Mouse (Mus musculus) intestine, embryonic 16.5 days (tissue): Measurements from ENCODE around the gene Nup62. TPM values are rescaled to one million over a fixed set of nuclear protein-coding genes. Genes with fewer than 3 reads are reported as not detected.
"Not testable (repeated sequence)": the region's sequence is repeated elsewhere in the genome, so short reads cannot be mapped to it uniquely, and the experiment has no call there.

ENCODE experiments used
- ATAC-seq: fragments of 200-750 bp; cut with Nextera tagmentation; 2 replicates; pipeline ENCODE4 v1.8.0; 2017; ENCODE audit warnings: moderate TSS enrichment, moderate library complexity
- H3K27ac ChIP-seq: fragments of 300-500 bp; sonication (generic); 2 replicates; pipeline ENCODE4 v1.5.1; 2014; ENCODE audit warnings: mild to moderate bottlenecking, low read length
- H3K27me3 ChIP-seq: fragments of 300-500 bp; sonication (generic); replicated peaks from 2 replicates; pipeline ENCODE4 v1.6.1; 2014; ENCODE audit warnings: low read length, control low read depth, mixed read lengths; ENCODE audit not compliant: control insufficient read depth, insufficient read depth
- H3K36me3 ChIP-seq: fragments of 300-500 bp; sonication (generic); 2 replicates; pipeline ENCODE4 v1.6.1; 2014; ENCODE audit warnings: low read length, control low read depth; ENCODE audit not compliant: control insufficient read depth, insufficient read depth
- H3K4me1 ChIP-seq: fragments of 300-500 bp; sonication (generic); 2 replicates; pipeline ENCODE4 v1.6.1; 2014; ENCODE audit warnings: low read length, control low read depth, mixed read lengths; ENCODE audit not compliant: control insufficient read depth, insufficient read depth
- H3K4me2 ChIP-seq: fragments of 300-500 bp; sonication (generic); 2 replicates; pipeline ENCODE4 v1.6.1; 2014; ENCODE audit warnings: low read depth, low read length, control low read depth
- H3K4me3 ChIP-seq: fragments of 300-500 bp; sonication (generic); 2 replicates; pipeline ENCODE4 v1.5.1; 2014; ENCODE audit warnings: mild to moderate bottlenecking, low read length
- H3K9ac ChIP-seq: fragments of 300-500 bp; sonication (generic); 2 replicates; pipeline ENCODE4 v1.6.1; 2014; ENCODE audit warnings: low read depth, low read length
- H3K9me3 ChIP-seq: fragments of 300-500 bp; sonication (generic); 2 replicates; pipeline ENCODE4 v1.6.1; 2016; ENCODE audit warnings: low read length, control low read depth; ENCODE audit not compliant: control insufficient read depth
- WGBS: fragments of 180-500 bp; shearing (Covaris S2); extraction: QIAGEN DNeasy Blood & Tissue Kit; methylation state at CpG from one replicate; pipeline ENCODE4 v1.1.7; 2014; 5-methylcytosine and 5-hydroxymethylcytosine counted together
- microRNA counts: library from miRNA; unstranded; fragments of <30 nt; microRNA quantifications from one replicate; lab custom pipeline; 2016
- microRNA-seq: library from miRNA; unstranded; fragments of <30 nt; microRNA quantifications from one replicate; pipeline ENCODE4, GENCODE M21; 2016
- polyA plus RNA-seq: library from polyadenylated mRNA; unstranded; fragments of >200 nt; fragmentation: Nextera tagmentation; extraction: Ambion mirVana; gene quantifications from 2 replicates; pipeline ENCODE4 v1.2.1, GENCODE M21; 2015

Gene Nup62
- polyA plus RNA-seq, 1 experiment from 2014 or later, result 87.8 TPM

DNA sequence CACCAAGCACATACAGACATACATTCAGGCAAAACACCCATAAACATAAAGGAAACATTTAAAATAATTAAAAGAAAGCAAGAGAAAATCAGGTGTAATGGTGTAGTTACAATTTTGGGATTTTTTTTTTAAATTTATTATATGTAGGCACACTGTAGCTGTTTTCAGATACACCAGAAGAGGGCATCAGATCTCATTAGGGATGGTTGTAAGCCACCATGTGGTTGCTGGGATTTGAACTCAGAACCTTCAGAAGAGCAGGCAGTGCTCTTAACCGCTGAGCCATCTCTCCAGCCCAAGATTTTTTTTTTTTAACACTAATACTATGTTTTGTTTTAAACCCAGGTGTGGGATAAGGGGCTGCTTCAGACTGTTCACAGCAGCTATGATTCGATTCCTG is 55.9 kb downstream of the Nup62 start:
- 88% methylated on average over 2 of the region's 2 CpGs for WGBS
- not testable (repeated sequence) for H3K9me3 ChIP-seq

DNA sequence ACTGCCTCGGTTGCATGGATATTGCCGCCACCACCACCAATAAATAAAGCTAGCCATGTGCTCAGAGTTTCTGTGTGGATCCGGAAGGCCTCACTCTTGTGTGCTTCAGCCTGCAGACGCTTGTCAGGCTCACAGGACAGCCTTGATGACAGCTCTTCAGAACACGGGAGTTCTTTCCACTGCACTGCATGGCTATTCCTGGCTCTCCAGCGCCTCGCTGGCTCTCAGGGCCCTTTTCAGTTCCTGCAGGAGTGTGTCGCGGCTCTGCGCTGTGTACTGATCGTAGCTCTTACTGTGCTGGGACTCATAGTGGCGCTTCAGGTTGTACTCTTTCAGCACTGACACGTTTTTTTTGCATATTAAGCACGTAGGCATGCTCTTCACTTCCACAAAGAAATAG is 61.9 kb downstream of the Nup62 start:
- Histone ChIP-seq H3K4me3 (no peak overlapping the region), H3K27me3 (no peaks in the 10 kb centered on the region), H3K4me2 (no peak overlapping the region), H3K36me3 (peaks cover 23% of the 10 kb centered on the region), H3K9me3 (no peaks in the 10 kb centered on the region), H3K27ac (no peak overlapping the region), H3K9ac (no peak overlapping the region), H3K4me1 (no peaks in the 10 kb centered on the region; the same call in 1 of the 2 replicates)
- 88% methylated on average over 14 of the region's 14 CpGs for WGBS
- ATAC-seq, result no peak

More for the DNA sequence above, 55.9 kb downstream of the Nup62 start:
- H3K36me3 ChIP-seq, H3K4me2 ChIP-seq, H3K27ac ChIP-seq, H3K9ac ChIP-seq, H3K4me3 ChIP-seq, ATAC-seq, H3K27me3 ChIP-seq: not testable (repeated sequence)
- H3K4me1 ChIP-seq, result peaks cover 22% of the 10 kb centered on the region

MicroRNA genes within 50 kb of the gene (microRNA counts, 519-probe panel; counts per million panel counts)
- 35.7 counts per million for microRNA mmu-miR-707 (lab: Ali Mortazavi, UCI)

Small RNAs within 50 kb of the gene (microRNA-seq; reads per million reads assigned to microRNA genes)
- not detected for gene Mir707

Other genes starting within 250 kb of the Nup62 start
- 3.4 and 3.9 TPM in 2 replicates for gene Napsa, start 243.7 kb upstream of the Nup62 start, polyA plus RNA-seq
- 0.20 and 0.22 TPM in 2 replicates for gene Kcnc3, start 225.4 kb upstream of the Nup62 start, polyA plus RNA-seq
- gene Myh14, start 145.2 kb upstream of the Nup62 start, polyA plus RNA-seq, result 70.3 and 81.3 TPM in 2 replicates
- not detected in 2 replicates for gene Izumo2, start 107.3 kb upstream of the Nup62 start, polyA plus RNA-seq
- gene Vrk3, start 67.7 kb upstream of the Nup62 start, polyA plus RNA-seq, result 47.3 and 48.5 TPM in 2 replicates
- 1.8 and 2.0 TPM in 2 replicates for gene Zfp473, start 65.0 kb upstream of the Nup62 start, polyA plus RNA-seq
- gene Il4i1, start 299 bp downstream of the Nup62 start, polyA plus RNA-seq, result 1.5 and 1.8 TPM in 2 replicates
- 4.9 and 5.5 TPM in 2 replicates for gene Atf5, start 570 bp downstream of the Nup62 start, polyA plus RNA-seq
- 105 and 107 TPM in 2 replicates for gene Akt1s1, start 32.9 kb downstream of the Nup62 start, polyA plus RNA-seq
- gene Tbc1d17, start 33.0 kb downstream of the Nup62 start, polyA plus RNA-seq, result 73.6 and 77.9 TPM in 2 replicates
- gene Pnkp, start 41.1 kb downstream of the Nup62 start, polyA plus RNA-seq, result 26.6 and 30.6 TPM in 2 replicates
- gene Ptov1, start 53.7 kb downstream of the Nup62 start, polyA plus RNA-seq, result 71.8 and 159 TPM in 2 replicates
- 86.6 and 98.5 TPM in 2 replicates for gene Med25, start 76.6 kb downstream of the Nup62 start, polyA plus RNA-seq
- 18.2 and 19.4 TPM in 2 replicates for gene Fuz, start 80.0 kb downstream of the Nup62 start, polyA plus RNA-seq
- 56.8 and 61.2 TPM in 2 replicates for gene Ap2a1, start 113.4 kb downstream of the Nup62 start, polyA plus RNA-seq
- gene Tsks, start 127.1 kb downstream of the Nup62 start, polyA plus RNA-seq, result 0.28 TPM in 1 of 2 replicates, not detected in the other
- gene Cpt1c, start 158.8 kb downstream of the Nup62 start, polyA plus RNA-seq, result 14.0 and 14.2 TPM in 2 replicates
- 363 and 439 TPM in 2 replicates for gene Prmt1, start 170.5 kb downstream of the Nup62 start, polyA plus RNA-seq
- gene Irf3, start 181.6 kb downstream of the Nup62 start, polyA plus RNA-seq, result 96.1 and 115 TPM in 2 replicates
- gene Bcl2l12, start 182.6 kb downstream of the Nup62 start, polyA plus RNA-seq, result 33.0 and 36.9 TPM in 2 replicates
- gene Scaf1, start 200.3 kb downstream of the Nup62 start, polyA plus RNA-seq, result 20.1 and 23.2 TPM in 2 replicates
- 61.4 and 62.6 TPM in 2 replicates for gene Rras, start 201.9 kb downstream of the Nup62 start, polyA plus RNA-seq
- 6.3 and 6.4 TPM in 2 replicates for gene Prr12, start 236.8 kb downstream of the Nup62 start, polyA plus RNA-seq
- 54.0 and 56.0 TPM in 2 replicates for gene Nosip, start 246.3 kb downstream of the Nup62 start, polyA plus RNA-seq
- 38.3 and 40.4 TPM in 2 replicates for gene Prrg2, start 246.6 kb downstream of the Nup62 start, polyA plus RNA-seq